Mouse (Mus musculus): ENCODE data around the gene Bnip3.
A peak's percentile ranks its signal among the peaks of the same experiment; 100 is the strongest.

Bnip3 gene

DNA sequence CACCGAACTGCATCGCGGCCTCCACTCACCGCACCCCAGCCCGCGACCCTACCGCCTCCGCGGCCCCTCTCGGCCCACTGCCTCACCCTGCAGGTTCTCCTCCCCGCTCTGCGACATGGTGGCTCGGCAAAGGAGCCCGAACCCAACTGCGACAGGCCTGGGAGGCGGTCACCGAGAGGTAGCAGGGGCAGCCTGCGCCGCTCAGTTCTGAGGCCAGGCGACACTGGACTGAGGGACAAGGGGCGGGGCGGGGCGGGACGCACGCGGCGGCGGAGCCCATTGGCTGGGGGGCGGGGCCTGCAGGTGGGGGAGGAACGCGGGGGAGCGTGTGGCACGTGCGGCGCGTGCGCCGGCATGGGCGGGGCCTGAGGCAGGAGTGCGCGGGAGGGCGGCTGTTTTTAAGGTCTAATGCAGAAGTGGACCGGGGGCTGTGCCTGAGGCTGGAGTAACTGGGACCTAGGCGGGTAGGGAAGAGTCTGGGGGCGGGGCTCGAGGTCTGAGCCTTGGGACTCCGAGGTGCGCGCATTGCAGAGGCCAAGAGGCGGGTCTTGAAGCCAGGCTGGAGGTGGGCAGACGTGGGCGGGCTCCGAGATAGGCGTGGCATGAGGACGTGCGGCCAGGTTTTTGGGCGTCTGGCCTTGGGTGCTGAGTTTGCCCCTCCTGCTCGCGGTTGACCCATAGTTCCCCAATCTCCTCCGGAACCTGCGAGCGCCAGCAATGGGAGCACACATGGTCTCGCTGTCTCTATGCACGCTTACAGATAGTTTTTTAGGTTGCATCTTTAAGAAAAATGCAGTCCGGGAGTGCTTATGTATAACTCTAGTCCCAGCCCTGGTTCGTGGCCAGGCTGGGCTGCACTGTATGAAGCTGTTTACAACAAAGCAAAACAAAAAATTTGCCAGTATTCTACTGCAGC, at the start of gene Bnip3:
Gene Bnip3, minus strand, starts transcription at position 243 of the 916 bp plus-strand sequence.
- DNase-seq (ENCODE audit: low spot score in 2 of 2): peak; percentile 69 to 81

GRCm38 (mm10) chr7:138957106-138957505, 47.8 kb upstream of the Bnip3 start:
- DNase-seq (ENCODE audit: low spot score in 2 of 2): no peak

DNA sequence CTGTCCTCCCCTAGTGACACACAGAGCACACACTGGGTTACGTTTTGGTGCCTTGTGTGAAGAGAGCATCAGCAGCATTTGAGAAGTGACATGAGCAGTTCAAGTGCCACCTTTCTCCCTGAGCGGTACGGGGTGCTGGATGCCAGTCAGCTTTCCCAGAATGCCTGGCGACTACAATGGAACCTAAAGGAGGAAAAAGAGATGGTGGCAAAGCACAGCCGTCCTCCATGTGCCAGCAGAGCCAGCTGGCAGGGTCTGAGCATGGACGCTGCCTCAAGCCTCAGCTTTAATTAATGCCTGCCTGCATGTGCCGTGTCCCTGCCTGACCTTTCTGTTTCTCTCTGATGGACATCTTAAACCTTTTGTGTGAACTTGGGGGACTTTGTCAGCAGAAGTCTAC, 46.5 kb upstream of the Bnip3 start:
- no peak for DNase-seq (ENCODE audit: low spot score in 2 of 2)

DNA sequence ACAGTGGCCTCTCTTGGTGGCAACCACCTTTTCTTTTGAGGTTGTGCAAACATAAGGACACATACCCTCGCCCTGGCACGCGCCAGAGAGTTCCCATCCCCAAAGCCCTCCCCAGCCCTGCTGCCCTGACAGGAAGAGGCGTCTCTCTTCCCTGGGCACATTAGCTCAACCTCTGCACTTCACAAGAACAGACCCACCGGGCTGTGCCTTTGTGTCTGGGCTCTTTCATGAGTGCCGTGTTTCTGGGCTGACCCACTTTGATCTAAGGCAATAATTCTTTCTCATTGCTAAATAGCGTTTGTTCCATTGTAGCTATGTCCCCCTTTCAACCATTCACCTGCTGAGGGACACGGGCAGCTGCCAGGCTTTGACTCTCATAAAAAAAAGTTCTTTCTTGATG, 39.0 kb upstream of the Bnip3 start:
- no peak for DNase-seq (ENCODE audit: low spot score in 2 of 2)

- DNase-seq (ENCODE audit: low spot score in 2 of 2): no peak
Observed at GRCm38 (mm10) chr7:138947741-138948140, 38.4 kb upstream of the Bnip3 start.

- DNase-seq (ENCODE audit: low spot score in 2 of 2): no peak
Observed at GRCm38 (mm10) chr7:138945668-138946067, 36.3 kb upstream of the Bnip3 start.

GRCm38 (mm10) chr7:138942301-138942700, 33.0 kb upstream of the Bnip3 start:
- no peak for DNase-seq (ENCODE audit: low spot score in 2 of 2)

DNA sequence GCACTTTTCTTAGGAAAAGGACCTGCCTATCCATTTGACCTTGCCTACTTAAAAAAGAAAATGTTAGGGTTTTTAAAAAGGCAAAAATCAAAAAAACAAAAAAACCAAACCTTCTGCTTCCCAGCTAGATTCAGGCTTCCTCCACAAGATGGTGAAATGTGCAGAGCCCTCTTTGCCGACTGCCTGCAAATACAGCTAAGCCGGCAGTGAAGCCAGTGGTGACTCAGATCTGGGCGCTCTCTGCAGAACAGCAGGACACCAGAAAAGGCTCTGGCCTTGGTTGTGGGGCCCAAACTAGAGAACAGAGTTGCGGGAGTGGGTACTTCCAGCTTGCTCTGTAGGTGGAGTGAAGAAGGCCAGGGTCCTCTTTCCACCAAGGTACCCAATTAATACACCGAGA, 32.3 kb upstream of the Bnip3 start:
- DNase-seq (ENCODE audit: low spot score in 2 of 2): no peak

GRCm38 (mm10) chr7:138940612-138941461, 31.5 kb upstream of the Bnip3 start, which contains the start of gene Jakmip3:
Jakmip3 (plus strand) TSS chr7:138940730.
- DNase-seq (ENCODE audit: low spot score in 2 of 2): peak in 1 of 2 experiments; percentile 71

DNA sequence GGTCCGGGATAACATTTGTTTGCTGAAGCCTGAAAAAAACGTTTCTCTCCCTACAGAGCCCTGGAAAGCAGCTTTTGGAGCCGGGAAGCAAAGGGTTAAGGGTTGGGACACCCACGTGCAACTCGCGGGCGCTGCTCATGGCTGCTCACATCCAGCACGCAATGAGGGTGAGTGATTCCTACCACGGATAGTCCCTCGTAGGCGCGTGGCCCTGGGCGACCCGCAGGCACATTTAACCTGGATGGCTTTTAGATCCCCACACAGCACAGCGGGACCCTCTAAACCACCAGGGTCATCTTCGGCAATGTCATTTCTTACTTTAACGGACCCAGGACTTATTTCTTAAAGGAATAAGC, 30.9 kb upstream of the Bnip3 start:
- peak in 1 of 2 experiments; percentile 74 for DNase-seq (ENCODE audit: low spot score in 2 of 2)

DNA sequence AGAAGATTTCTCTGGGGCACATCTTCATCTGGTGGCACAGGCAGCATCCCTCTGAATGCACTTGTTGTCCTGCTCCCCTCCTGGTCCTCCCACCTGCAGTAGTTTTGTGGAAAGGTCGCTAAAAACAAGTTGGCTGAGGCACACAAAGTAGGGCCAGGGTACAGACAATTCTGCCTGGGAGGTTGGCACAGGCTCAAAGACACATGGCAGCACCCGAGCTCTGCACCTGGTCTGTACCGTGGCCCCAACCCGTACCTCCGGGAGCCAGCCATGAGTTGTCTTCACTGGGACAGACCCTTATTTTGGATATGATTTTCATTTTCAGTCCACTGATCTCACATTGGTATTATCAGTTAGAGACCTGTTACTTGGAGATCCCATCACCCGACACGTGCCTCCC, 29.7 kb upstream of the Bnip3 start:
- DNase-seq (ENCODE audit: low spot score in 2 of 2): no peak

DNA sequence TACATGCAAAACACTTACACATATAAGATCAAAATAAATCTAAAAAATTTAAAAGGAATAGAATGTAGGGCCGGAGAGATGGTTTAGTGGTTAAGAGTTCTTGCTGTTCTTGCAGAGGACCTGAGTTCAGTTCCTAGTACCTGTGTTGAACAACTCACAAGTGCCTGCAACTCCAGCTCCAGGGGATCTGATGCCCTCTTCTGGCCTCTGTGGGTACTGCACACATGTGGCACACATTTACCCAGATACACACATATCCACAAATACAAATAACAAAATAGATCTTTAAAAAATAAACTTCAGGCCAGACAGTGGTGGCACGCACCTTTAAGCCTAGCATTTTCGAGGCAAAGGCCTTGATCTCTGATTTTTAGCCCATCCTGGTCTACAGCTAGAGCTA, 25.2 kb upstream of the Bnip3 start:
- DNase-seq (ENCODE audit: low spot score in 2 of 2): no peak

GRCm38 (mm10) chr7:138928456-138928855, 19.1 kb upstream of the Bnip3 start:
- DNase-seq (ENCODE audit: low spot score in 2 of 2): no peak

- DNase-seq (ENCODE audit: low spot score in 2 of 2): no peak
Observed at GRCm38 (mm10) chr7:138923756-138924425, 14.6 kb upstream of the Bnip3 start.

DNA sequence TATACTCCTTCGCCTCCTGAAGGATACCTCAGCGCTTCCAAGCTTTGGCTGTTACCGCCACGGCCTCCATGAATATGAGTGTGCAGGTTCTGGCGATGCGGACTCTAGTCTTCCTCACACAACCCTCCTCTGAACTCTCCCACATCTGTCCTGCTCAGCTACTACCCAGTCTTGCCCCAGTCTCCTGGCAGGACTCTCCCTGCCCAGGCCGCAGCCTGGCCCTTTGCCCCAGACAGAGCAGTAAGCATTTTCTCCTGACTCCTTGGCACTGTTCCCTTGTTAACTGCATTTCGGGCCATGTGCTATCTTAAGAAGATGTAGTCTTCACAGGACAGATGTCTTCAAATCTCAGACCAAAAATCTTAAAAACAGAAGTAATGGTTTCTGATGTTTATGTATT, 12.3 kb upstream of the Bnip3 start:
- no peak for DNase-seq (ENCODE audit: low spot score in 2 of 2)

GRCm38 (mm10) chr7:138919156-138919944, 10.0 kb upstream of the Bnip3 start:
- DNase-seq (ENCODE audit: low spot score in 2 of 2): peak in 1 of 2 experiments; percentile 31

DNA sequence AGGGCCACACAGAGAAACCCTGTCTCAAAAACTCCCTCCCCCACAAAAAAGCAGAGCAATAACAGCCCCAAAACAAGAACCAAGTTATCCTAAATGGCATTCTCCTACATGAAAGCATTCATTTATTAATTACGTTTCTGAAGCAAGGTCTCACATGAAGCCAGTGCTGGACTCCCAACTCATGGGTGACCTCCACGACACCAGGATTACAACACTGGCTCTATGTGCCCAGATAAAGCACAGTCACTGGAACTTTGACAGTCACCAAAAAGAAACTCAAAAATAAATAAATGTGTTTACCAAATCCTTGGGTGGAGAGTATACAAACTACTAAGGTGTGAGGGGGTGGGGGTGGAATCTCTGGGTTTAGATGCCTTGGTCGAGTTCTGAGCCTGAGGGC, 4.3 kb upstream of the Bnip3 start:
- DNase-seq (ENCODE audit: low spot score in 2 of 2): no peak

GRCm38 (mm10) chr7:138910193-138910562, 859 bp upstream of the Bnip3 start:
- DNase-seq (ENCODE audit: low spot score in 2 of 2): no peak

DNA sequence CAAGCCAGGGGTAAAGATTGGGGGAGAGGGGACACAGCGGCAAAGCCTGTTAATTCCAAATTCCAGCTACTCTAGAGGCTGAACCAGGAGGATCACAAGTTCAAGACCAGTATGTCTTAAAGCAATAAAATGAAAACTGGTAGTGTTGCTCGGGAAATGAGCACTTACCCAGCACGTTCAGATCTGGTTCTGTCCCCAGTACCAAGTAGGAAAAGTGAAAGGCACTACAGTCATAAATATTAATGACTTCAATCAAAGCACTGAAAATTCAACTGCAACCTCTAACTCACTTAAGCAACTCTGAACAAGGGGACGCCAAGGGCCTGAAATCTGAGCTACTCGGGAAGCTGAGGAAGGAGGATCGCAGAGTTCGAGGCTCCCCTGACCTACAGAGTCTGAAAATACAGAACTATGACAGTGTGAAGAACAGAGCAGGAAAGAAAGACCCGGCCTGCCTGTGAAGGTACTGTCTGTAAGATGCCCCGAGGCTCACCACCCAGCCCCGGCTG, 497 bp downstream of the Bnip3 start:
- no peak for DNase-seq (ENCODE audit: low spot score in 2 of 2)

- DNase-seq (ENCODE audit: low spot score in 2 of 2): no peak
Observed at GRCm38 (mm10) chr7:138907976-138908375, 1.3 kb downstream of the Bnip3 start.

- peak; percentile 26 to 59 for DNase-seq (ENCODE audit: low spot score in 2 of 2)
Observed at GRCm38 (mm10) chr7:138907043-138907442, 2.3 kb downstream of the Bnip3 start.
